Mouse (Mus musculus) midbrain, embryonic 14.5 days (tissue): ENCODE data around the gene Dnajc24. TPM values are rescaled to one million over a fixed set of nuclear protein-coding genes. Genes with fewer than 3 reads are reported as not detected.
A peak's percentile ranks its signal among the peaks of the same experiment; 100 is the strongest.

Experiments used
- ATAC-seq: fragments of 200-750 bp; cut with Nextera tagmentation; 2 replicates; pipeline ENCODE4 v1.8.0; 2017; ENCODE audit warnings: moderate number of reproducible peaks, moderate library complexity; ENCODE audit not compliant: low FRiP score, low TSS enrichment
- DNase-seq: peaks from one replicate; pipeline ENCODE4 v3.0.0-alpha.2; 2015
- H3K27ac ChIP-seq: fragments of 300-500 bp; sonication (generic); replicated peaks from 2 replicates; pipeline ENCODE4 v1.5.1; 2014; ENCODE audit warnings: mild to moderate bottlenecking, low read depth, low read length, moderate library complexity
- H3K27me3 ChIP-seq: fragments of 300-500 bp; sonication (generic); 2 replicates; pipeline ENCODE4 v1.6.1; 2014; ENCODE audit warnings: low read length, control low read depth, mixed read lengths; ENCODE audit not compliant: control insufficient read depth, insufficient read depth
- H3K36me3 ChIP-seq: fragments of 300-500 bp; sonication (generic); 2 replicates; pipeline ENCODE4 v1.6.1; 2014; ENCODE audit warnings: low read length, control low read depth; ENCODE audit not compliant: control insufficient read depth, insufficient read depth
- H3K4me1 ChIP-seq: fragments of 300-500 bp; sonication (generic); 2 replicates; pipeline ENCODE4 v1.6.1; 2014; ENCODE audit warnings: mild to moderate bottlenecking, antibody characterized with exemption, low read length, control low read depth; ENCODE audit not compliant: control insufficient read depth, insufficient read depth
- H3K4me2 ChIP-seq: fragments of 300-500 bp; sonication (generic); 2 replicates; pipeline ENCODE4 v1.6.1; 2014; ENCODE audit warnings: mild to moderate bottlenecking, low read length, moderate library complexity
- H3K4me3 ChIP-seq: fragments of 300-500 bp; sonication (generic); replicated peaks from 2 replicates; pipeline ENCODE4 v1.5.1; 2014; ENCODE audit warnings: low read depth, low read length
- H3K9ac ChIP-seq: fragments of 300-500 bp; sonication (generic); replicated peaks from 2 replicates; pipeline ENCODE4 v1.6.1; 2014; ENCODE audit warnings: mild to moderate bottlenecking, low read length, moderate library complexity
- H3K9me3 ChIP-seq: fragments of 300-500 bp; sonication (generic); 2 replicates; pipeline ENCODE4 v1.6.1; 2016; ENCODE audit warnings: low read length, control low read depth, mixed read lengths; ENCODE audit not compliant: control insufficient read depth
- WGBS: fragments of 180-500 bp; shearing (Covaris S2); extraction: QIAGEN DNeasy Blood & Tissue Kit; methylation state at CpG from one replicate; pipeline ENCODE4 v1.1.7; 2014; 5-methylcytosine and 5-hydroxymethylcytosine counted together
- polyA plus RNA-seq: library from polyadenylated mRNA; unstranded; fragments of >200 nt; fragmentation: Nextera tagmentation; extraction: Ambion mirVana; gene quantifications from 2 replicates; pipeline ENCODE4 v1.2.1, GENCODE M21; 2014

Dnajc24 gene
- 28.6 and 29.3 TPM in 2 replicates for polyA plus RNA-seq

GRCm38 (mm10) chr2:106002835-106003739, at the start of gene Dnajc24:
Dnajc24 (minus strand) TSS chr2:106003549.
- peak within 1 kb of the TSS; percentile 70; the same call in 1 of the 2 replicates for H3K27ac ChIP-seq

GRCm38 (mm10) chr2:106046686-106047085, 43.3 kb upstream of the Dnajc24 start:
- 84% methylated on average over 4 of the region's 4 CpGs for WGBS
- ATAC-seq, result no peak
- Histone ChIP-seq H3K9me3 (no peaks in the 10 kb centered on the region), H3K27me3 (no peaks in the 10 kb centered on the region), H3K4me3 (no peak overlapping the region), H3K36me3 (no peaks in the 10 kb centered on the region), H3K9ac (no peak overlapping the region), H3K27ac (no peak overlapping the region), H3K4me2 (no peak overlapping the region), H3K4me1 (no peaks in the 10 kb centered on the region)
- DNase-seq, result no peak

More at GRCm38 (mm10) chr2:106002835-106003739, at the start of gene Dnajc24:
- ATAC-seq (peak; percentile 97), DNase-seq (peak; percentile 96)
- H3K36me3 ChIP-seq, result 0 out of 2 replicates have a peak, but pooled peaks cover 3% of the 10 kb centered on the region
- no peaks in the 10 kb centered on the region for H3K9me3 ChIP-seq
- no peaks in the 10 kb centered on the region for H3K27me3 ChIP-seq
- H3K4me3 ChIP-seq, result peak within 1 kb of the TSS; percentile 78
- peak within 1 kb of the TSS; percentile 85 for H3K9ac ChIP-seq
- H3K4me2 ChIP-seq, result peak within 1 kb of the TSS; percentile 65
- H3K4me1 ChIP-seq, result peaks cover 3% of the 10 kb centered on the region; the same call in 1 of the 2 replicates
- WGBS, result 2% methylated on average over 44 of the region's 44 CpGs

- H3K27ac ChIP-seq, result no peak overlapping the region
- H3K9me3 ChIP-seq, result no peaks in the 10 kb centered on the region
- ATAC-seq (no peak), DNase-seq (no peak)
- H3K9ac ChIP-seq, result no peak overlapping the region
- 49% methylated on average over 7 of the region's 7 CpGs for WGBS
- H3K27me3 ChIP-seq, result no peaks in the 10 kb centered on the region
- no peaks in the 10 kb centered on the region for H3K36me3 ChIP-seq
- H3K4me1 ChIP-seq, result no peaks in the 10 kb centered on the region
- no peak overlapping the region for H3K4me3 ChIP-seq
- no peak overlapping the region for H3K4me2 ChIP-seq
Measured at GRCm38 (mm10) chr2:106042495-106042894, 39.1 kb upstream of the Dnajc24 start.

GRCm38 (mm10) chr2:106041961-106042360, 38.6 kb upstream of the Dnajc24 start:
- Histone ChIP-seq H3K27me3 (no peaks in the 10 kb centered on the region), H3K9me3 (no peaks in the 10 kb centered on the region), H3K4me3 (no peak overlapping the region), H3K36me3 (no peaks in the 10 kb centered on the region), H3K4me2 (no peak overlapping the region), H3K27ac (no peak overlapping the region), H3K9ac (no peak overlapping the region), H3K4me1 (no peaks in the 10 kb centered on the region)
- no peak for DNase-seq
- no peak for ATAC-seq
- WGBS, result 81% methylated on average over 5 of the region's 5 CpGs

GRCm38 (mm10) chr2:106038286-106038685, 34.9 kb upstream of the Dnajc24 start:
- no peak overlapping the region for H3K9ac ChIP-seq
- no peaks in the 10 kb centered on the region for H3K4me1 ChIP-seq
- H3K27me3 ChIP-seq, result no peaks in the 10 kb centered on the region
- H3K9me3 ChIP-seq, result no peaks in the 10 kb centered on the region
- peak; percentile 40 for DNase-seq
- H3K27ac ChIP-seq, result no peak overlapping the region
- 59% methylated on average over 4 of the region's 4 CpGs for WGBS
- no peak for ATAC-seq
- no peak overlapping the region for H3K4me3 ChIP-seq
- H3K36me3 ChIP-seq, result no peaks in the 10 kb centered on the region
- H3K4me2 ChIP-seq, result no peak overlapping the region

GRCm38 (mm10) chr2:106024895-106025294, 21.5 kb upstream of the Dnajc24 start:
- ATAC-seq, result no peak
- H3K4me1 ChIP-seq, result no peaks in the 10 kb centered on the region
- no peak for DNase-seq
- no peak overlapping the region for H3K4me3 ChIP-seq
- H3K27me3 ChIP-seq, result no peaks in the 10 kb centered on the region
- H3K9me3 ChIP-seq, result no peaks in the 10 kb centered on the region
- no peaks in the 10 kb centered on the region for H3K36me3 ChIP-seq
- no peak overlapping the region for H3K4me2 ChIP-seq
- WGBS, result 86% methylated on average over 3 of the region's 3 CpGs
- H3K9ac ChIP-seq, result no peak overlapping the region
- no peak overlapping the region for H3K27ac ChIP-seq

GRCm38 (mm10) chr2:106008415-106008814, 5.1 kb upstream of the Dnajc24 start:
- Histone ChIP-seq H3K4me2 (no peak overlapping the region), H3K9ac (no peak overlapping the region), H3K4me1 (no peaks in the 10 kb centered on the region), H3K36me3 (no peaks in the 10 kb centered on the region), H3K27me3 (no peaks in the 10 kb centered on the region), H3K9me3 (no peaks in the 10 kb centered on the region), H3K27ac (no peak overlapping the region), H3K4me3 (no peak overlapping the region)
- DNase-seq (no peak), ATAC-seq (no peak)
- 87% methylated on average over 2 of the region's 2 CpGs for WGBS

GRCm38 (mm10) chr2:105987999-105988398, 15.3 kb downstream of the Dnajc24 start:
- 0 out of 2 replicates have a peak, but pooled peaks cover 2% of the 10 kb centered on the region for H3K9me3 ChIP-seq
- no peak overlapping the region for H3K27ac ChIP-seq
- no peak overlapping the region for H3K4me3 ChIP-seq
- DNase-seq (no peak), ATAC-seq (no peak)
- H3K4me1 ChIP-seq, result 0 out of 2 replicates have a peak, but pooled peaks cover 3% of the 10 kb centered on the region
- WGBS, result 30% methylated on average over 2 of the region's 2 CpGs
- H3K36me3 ChIP-seq, result no peaks in the 10 kb centered on the region
- no peaks in the 10 kb centered on the region for H3K27me3 ChIP-seq
- H3K4me2 ChIP-seq, result no peak overlapping the region
- H3K9ac ChIP-seq, result no peak overlapping the region
